Mouse (Mus musculus) megakaryocyte, embryonic 14.5 days (primary cell): ENCODE results near the gene Paics.

ENCODE experiments used
- FLI1 ChIP-seq: IDR thresholded peaks from 2 replicates; pipeline ENCODE4 v1.6.1; 2012; ENCODE audit warnings: low read length, inconsistent platforms, mixed read lengths
- GATA1 ChIP-seq: IDR thresholded peaks from 3 replicates; pipeline ENCODE4 v1.6.1; 2012; ENCODE audit warnings: mixed read lengths, low read length, inconsistent platforms, borderline replicate concordance

DNA sequence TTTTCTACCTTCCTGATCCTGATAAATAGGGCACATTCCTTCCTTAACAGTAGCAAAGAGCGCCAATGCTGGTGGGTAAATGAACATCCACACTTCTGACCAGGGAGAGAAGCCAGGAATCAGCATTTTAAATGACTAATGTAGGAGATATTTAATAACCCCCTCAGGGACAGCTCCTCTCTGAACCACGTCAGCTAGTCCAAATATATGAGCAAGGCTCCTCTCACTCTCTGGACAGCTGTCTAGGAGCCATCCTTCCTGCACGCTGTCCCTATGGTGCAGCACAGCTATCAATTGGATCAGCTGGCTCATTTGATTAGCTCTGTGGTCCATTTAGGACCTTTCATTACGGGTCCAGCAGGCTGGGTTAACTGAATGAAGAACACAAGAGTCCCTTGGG, 28.3 kb upstream of the Paics start:
- TF ChIP-seq GATA1 (no peak), FLI1 (no peak)
